Mouse (Mus musculus) stomach, embryonic 14.5 days (tissue): ENCODE measurements around the gene Pomt2. TPM values are rescaled to one million over a fixed set of nuclear protein-coding genes. Genes with fewer than 3 reads are reported as not detected.

ENCODE experiments used
- ATAC-seq: fragments of 200-750 bp; cut with Nextera tagmentation; 2 replicates; pipeline ENCODE4 v1.8.0; 2017; ENCODE audit warnings: low read depth, moderate TSS enrichment; ENCODE audit not compliant: insufficient number of reproducible peaks, insufficient read depth, low FRiP score
- H3K27ac ChIP-seq: fragments of 300-500 bp; sonication (generic); 2 replicates; pipeline ENCODE4 v1.5.1; 2014; ENCODE audit warnings: mild to moderate bottlenecking, low read length, moderate library complexity, mixed read lengths
- H3K27me3 ChIP-seq: fragments of 300-500 bp; sonication (generic); 2 replicates; pipeline ENCODE4 v1.6.1; 2014; ENCODE audit warnings: low read length, control low read depth, mixed read lengths; ENCODE audit not compliant: control insufficient read depth, insufficient read depth
- H3K36me3 ChIP-seq: fragments of 300-500 bp; sonication (generic); 2 replicates; pipeline ENCODE4 v1.6.1; 2014; ENCODE audit warnings: mild to moderate bottlenecking, control low read depth, low read length, moderate library complexity, mixed read lengths; ENCODE audit not compliant: control insufficient read depth, insufficient read depth
- H3K4me1 ChIP-seq: fragments of 300-500 bp; sonication (generic); 2 replicates; pipeline ENCODE4 v1.6.1; 2014; ENCODE audit warnings: low read length, control low read depth, mixed read lengths; ENCODE audit not compliant: control insufficient read depth, insufficient read depth
- H3K4me2 ChIP-seq: fragments of 300-500 bp; sonication (generic); replicated peaks from 2 replicates; pipeline ENCODE4 v1.6.1; 2014; ENCODE audit warnings: low read depth, low read length, control low read depth
- H3K4me3 ChIP-seq: fragments of 300-500 bp; sonication (generic); 2 replicates; pipeline ENCODE4 v1.5.1; 2014; ENCODE audit warnings: low read depth, low read length, control low read depth
- H3K9ac ChIP-seq: fragments of 300-500 bp; sonication (generic); replicated peaks from 2 replicates; pipeline ENCODE4 v1.6.1; 2014; ENCODE audit warnings: low read depth, mild to moderate bottlenecking, control low read depth, low read length, moderate library complexity, mixed read lengths
- H3K9me3 ChIP-seq: fragments of 300-500 bp; sonication (generic); 2 replicates; pipeline ENCODE4 v1.6.1; 2016; ENCODE audit warnings: low read depth, low read length, control low read depth; ENCODE audit not compliant: control insufficient read depth
- WGBS: fragments of 180-500 bp; shearing (Covaris S2); extraction: QIAGEN DNeasy Blood & Tissue Kit; methylation state at CpG from one replicate; pipeline ENCODE4 v1.1.7; 2014; 5-methylcytosine and 5-hydroxymethylcytosine counted together
- polyA plus RNA-seq: library from polyadenylated mRNA; unstranded; fragments of >200 nt; fragmentation: Nextera tagmentation; extraction: Ambion mirVana; gene quantifications from 2 replicates; pipeline ENCODE4 v1.2.1, GENCODE M21; 2014

The Pomt2 gene
- polyA plus RNA-seq, 1 experiment from 2014 or later = 18.7 TPM

DNA sequence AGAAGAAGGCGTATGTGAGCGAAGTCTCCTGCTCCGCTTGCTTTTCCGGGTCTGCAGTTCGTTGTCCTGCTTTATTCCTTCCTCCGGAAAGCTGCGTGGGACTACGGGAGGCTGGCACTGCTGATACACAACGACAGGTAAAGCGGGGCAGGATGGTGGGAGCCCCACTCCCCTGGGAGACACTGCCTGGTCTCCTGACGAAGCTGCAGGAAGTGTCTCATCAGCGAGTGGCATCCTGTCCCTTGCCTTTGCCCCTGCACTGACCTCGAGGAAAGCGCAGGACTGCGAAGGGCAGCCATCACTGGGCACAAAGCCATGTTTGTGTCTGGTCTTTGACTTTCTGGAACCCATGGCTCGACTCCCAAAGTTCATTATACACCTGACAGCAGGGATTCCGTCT is 90.7 kb downstream of the Pomt2 start:
- Histone ChIP-seq H3K4me2 (no peak overlapping the region), H3K27me3 (no peaks in the 10 kb centered on the region), H3K36me3 (no peaks in the 10 kb centered on the region), H3K4me1 (no peaks in the 10 kb centered on the region), H3K27ac (no peak overlapping the region), H3K9me3 (no peaks in the 10 kb centered on the region), H3K4me3 (no peak overlapping the region), H3K9ac (no peak overlapping the region)
- ATAC-seq = no peak
- 67% methylated on average over 17 of the region's 17 CpGs for WGBS

Other genes with a start within 250 kb of the Pomt2 start
- gene Cipc, start 200.9 kb downstream of the Pomt2 start, polyA plus RNA-seq = 20.9 and 22.3 TPM in 2 replicates
- 0.32 and 0.61 TPM in 2 replicates for gene Zdhhc22, start 157.5 kb downstream of the Pomt2 start, polyA plus RNA-seq
- 0.77 and 1.3 TPM in 2 replicates for gene Tmem63c, start 126.6 kb downstream of the Pomt2 start, polyA plus RNA-seq
- 2.0 and 3.1 TPM in 2 replicates for gene Ngb, start 45.4 kb downstream of the Pomt2 start, polyA plus RNA-seq
- 44.2 and 48.0 TPM in 2 replicates for gene Gstz1, start 803 bp downstream of the Pomt2 start, polyA plus RNA-seq
- 1.1 and 2.4 TPM in 2 replicates for gene Samd15, start 51.8 kb upstream of the Pomt2 start, polyA plus RNA-seq
- 3.0 and 3.4 TPM in 2 replicates for gene Tmed8, start 52.5 kb upstream of the Pomt2 start, polyA plus RNA-seq
- 0.67 and 0.78 TPM in 2 replicates for gene Noxred1, start 90.8 kb upstream of the Pomt2 start, polyA plus RNA-seq
- 47.2 and 48.3 TPM in 2 replicates for gene Vipas39, start 118.3 kb upstream of the Pomt2 start, polyA plus RNA-seq
- 176 and 187 TPM in 2 replicates for gene Ahsa1, start 118.5 kb upstream of the Pomt2 start, polyA plus RNA-seq
- gene Ism2, start 151.7 kb upstream of the Pomt2 start, polyA plus RNA-seq = 0.29 and 0.57 TPM in 2 replicates
- 93.4 and 100 TPM in 2 replicates for gene Sptlc2, start 240.4 kb upstream of the Pomt2 start, polyA plus RNA-seq